Mouse (Mus musculus): ENCODE measurements around the gene Slc16a7.

Slc16a7 gene

DNA sequence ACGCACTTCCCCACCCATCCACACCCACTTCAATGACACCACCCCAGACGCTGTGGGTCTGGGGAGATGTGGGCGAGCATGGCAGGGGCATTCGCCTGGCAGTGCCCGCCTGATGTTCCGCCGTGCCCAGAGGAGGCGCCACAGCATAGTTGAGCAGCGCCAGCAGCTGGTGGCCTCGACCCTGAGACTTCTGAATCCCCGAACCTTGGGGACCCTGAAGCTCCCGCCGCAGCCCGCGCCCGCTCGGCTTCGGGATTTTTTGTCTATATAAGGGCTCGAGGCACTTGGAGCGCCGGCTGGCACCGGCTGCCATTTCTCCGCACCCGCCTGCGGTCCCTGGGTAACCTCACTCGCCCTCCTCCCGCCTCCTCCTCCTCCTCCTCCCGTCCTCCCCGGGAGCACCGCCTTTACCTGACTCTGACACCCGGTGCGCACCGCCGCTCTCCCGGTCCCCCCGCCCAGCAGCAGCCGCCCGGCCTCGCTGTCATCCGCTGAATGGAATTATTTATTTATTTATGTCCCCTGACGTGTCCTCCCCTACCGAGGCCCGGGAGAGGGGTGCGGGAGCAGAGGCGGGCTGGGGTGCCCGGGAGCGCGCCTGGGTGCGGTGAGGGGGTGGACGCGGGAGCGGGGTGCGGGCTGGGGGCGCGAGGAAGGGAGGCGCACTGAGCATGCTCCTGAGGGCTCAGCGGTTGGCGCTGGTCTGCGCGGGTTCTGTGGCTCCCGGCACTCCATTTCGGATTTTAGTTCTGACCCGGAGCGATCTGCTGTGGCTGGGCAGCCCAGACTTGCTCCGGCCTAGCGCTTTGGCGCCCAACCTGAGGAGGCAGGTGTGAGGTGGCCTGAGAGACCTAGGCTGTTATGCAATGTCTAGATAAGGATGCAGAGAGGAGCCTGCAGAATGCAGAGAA is at the start of gene Slc16a7:
Slc16a7 (minus strand) TSS at position 590 of the 911 bp plus-strand sequence.
- DNase-seq (ENCODE audit: low spot score), result peak; percentile 34

DNA sequence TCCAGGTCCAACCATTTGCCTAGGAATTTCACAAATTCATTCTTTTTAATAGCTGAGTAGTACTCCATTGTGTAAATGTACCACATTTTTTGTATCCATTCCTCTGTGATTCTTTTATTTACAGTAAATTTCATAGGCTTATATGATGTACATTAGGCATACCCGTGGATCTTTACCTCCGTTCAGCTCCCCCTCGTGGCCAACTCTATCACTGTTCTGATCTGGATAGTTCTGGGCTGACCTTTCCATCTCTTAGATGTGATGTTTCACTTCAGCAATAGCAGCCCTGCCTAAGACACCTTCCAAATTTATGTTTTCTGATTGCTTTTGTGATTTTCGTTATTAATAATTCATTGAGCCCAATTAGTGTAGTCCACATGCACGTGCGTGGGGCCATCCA is 29.5 kb upstream of the Slc16a7 start:
- DNase-seq (ENCODE audit: low spot score), result no peak

DNA sequence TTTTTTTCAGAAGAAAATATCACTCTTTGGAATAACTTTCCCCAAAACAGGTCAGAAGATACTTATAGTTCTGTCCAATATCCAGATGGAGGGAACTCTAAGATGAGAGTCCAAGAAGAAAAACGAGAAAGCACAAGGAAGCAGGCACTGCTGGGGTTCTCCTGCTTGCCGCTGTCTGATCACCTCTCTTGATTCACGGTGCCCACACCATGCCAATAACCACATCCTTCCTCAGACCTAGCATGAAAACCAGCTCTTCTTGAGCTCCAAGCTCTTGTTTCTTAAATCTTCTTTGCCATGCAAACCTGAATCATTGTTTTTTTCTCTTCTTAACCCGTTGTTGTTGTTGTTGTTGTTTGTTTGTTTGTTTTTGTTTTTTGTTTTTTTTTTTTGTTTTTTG is 10.5 kb upstream of the Slc16a7 start:
- DNase-seq (ENCODE audit: low spot score), result no peak

DNA sequence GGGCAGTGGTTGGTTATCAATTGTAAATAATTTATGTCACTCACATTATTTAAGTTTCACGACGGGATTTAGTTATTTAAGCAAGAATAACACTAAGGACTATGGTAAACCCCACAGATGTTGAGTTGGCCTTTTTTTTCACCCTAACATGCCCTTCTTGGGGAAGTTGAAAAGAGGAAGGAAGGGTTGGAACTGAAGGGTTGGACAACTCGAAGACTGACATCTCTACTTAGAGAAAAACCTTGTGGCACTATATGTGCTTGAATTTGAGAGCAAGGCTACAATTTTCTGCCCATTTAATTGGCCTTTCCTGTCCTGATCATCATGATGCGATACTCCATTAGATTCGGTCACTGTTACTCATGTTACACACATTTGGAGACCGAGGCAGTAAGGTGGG is 746 bp upstream of the Slc16a7 start:
- DNase-seq (ENCODE audit: low spot score), result no peak

DNA sequence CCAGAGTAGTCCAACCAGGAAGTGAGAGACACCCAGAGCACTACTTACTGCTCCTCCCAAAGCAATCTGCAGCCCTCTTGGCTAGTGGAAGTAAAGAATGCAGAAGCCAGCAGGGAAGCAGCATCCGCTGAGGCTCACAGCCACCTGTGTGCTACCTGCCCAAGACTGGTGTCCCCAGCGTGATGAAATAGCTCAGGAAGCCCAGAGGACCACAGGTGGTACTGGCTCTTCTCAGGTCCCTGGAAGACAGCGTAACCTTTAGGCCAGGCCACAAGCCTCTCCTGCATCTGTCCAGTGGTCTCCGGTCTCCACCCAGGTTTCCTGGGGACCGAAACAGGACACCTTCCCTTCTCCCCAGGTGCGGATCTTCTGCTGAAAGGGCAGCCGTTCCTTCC is 787 bp downstream of the Slc16a7 start:
- peak; percentile 1 for DNase-seq (ENCODE audit: low spot score)

DNA sequence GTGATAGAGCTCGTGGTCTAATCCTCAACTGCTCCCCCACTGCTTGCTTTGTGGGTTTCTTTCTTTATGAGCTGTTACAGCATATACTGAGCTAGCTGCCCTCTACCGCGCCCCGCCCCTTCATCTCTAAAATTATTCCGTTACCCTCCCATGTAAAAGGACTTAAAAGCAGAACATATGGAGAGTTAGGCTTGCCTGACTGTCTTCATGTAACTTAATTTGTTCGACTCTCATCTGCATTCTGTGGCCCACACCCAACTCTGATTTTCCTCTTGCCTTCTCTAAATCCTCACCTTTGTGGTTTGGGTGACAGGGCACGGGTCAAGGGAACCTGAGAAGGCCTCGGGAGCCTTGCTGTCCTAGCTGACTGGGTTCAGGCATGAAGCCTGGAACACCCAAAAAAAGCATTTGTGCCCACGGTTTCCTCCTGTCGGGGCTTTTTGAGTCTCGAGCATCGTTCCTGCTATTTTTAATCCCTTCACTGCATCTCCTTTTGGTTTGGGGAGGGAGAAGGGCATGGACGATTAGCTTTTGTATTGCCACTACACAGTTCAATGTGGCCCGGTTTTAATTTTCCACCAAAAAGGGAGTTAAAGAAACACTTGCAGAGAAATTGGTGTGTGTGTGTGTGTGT is 1.4 kb downstream of the Slc16a7 start:
- no peak for DNase-seq (ENCODE audit: low spot score)

DNA sequence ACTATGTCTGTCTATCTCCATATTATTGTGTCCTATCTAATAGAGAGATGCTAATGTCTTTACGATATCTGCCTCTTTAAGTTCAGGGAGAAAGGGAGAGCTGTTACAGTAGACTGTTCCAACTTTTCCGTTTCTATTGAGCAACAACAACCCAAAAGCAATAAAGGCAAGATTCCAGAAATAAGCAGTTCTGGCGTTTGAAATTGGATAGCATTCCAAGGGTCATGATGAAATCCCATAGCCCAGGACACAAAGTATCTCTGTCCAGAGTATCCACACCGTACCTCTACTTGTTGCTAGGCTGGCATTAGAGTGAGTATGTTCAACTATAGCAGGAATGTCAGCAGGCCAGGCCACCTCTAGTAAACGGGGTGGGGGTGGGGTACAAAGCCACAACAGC is 13.7 kb downstream of the Slc16a7 start:
- DNase-seq (ENCODE audit: low spot score), result no peak

DNA sequence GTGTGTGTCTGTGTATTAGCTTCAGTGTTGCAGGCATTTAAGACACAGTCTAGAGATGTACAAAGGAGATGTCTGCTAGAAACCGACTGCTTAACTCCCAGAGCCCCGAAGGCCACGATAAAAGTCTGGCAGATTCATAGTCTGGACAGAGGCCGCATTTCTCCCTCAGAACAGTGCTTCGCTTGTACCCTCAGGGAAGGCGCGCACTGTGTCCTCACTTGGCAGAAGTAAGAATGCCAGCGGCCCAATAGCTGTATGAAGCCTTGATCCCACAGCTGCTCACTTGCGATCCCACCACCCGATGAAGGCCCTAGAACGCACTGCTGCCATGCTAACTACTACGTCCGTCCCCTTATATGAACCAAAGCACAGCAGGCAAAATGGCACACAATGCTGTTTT is 16.6 kb downstream of the Slc16a7 start:
- no peak for DNase-seq (ENCODE audit: low spot score)

DNA sequence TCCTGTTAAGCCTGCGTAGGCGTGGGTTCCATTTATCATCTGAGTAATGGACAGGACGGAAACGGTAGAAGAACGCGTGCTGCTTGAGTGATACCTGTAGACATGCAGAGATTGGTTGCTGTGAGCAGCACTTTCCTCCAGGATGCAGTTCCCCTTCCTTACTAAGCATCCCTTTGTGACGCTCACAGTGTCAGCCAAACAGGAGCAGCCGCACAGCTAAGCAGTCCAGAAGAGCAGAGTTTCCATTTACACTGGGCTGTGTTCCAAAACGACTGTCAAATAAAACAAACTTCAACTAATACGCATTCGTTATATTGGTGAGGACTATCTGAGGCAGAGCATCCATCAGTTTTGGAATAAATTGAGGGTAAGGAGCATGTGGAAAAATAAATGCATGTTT is 17.8 kb downstream of the Slc16a7 start:
- no peak for DNase-seq (ENCODE audit: low spot score)

DNA sequence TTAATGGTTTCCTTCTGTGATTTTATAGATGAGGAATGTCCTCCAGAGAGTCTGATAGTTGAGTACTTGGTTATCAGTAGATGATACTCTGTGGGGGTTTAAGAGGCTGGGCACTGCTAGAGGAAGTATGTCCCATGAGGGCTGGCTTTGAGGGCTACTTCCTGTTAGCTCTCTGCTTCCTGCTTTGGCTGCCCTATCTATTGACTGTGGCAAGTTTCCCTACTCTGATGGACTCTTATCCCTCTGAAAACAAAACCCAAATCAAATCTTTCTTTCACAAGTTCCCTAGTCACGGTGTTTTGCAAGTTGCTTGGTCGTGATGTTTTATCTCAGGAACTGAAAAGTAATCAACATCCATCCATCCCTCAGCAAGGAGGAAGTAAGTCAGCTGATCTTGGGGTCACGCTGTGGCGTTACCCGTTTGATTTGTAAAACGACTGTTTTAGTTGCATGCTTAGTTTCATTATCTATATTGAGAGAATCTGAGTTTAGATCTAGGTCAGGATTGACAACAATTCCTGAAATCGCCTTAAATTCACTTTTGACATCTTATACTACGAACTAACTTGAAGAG is 19.1 kb downstream of the Slc16a7 start:
- peak; percentile 6 for DNase-seq (ENCODE audit: low spot score)

DNA sequence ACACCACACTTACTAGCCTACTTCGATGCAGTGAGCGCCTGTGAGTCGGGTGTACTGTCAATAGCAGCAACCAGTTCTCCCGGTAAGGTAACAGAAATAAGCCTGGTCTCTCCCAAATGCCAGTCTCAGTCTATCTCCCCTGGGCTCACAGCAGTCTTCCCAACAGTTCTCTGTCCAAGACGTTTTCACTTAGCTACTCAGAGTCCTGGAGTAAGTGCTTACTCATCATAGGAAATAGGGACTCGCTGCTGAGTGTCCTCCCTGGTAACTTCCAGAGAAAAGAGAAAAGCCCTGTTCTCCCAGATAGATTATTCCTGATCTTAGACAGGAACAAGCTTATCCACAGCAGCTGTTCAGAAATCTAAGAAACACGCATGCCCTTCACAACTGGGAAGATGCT is 30.8 kb downstream of the Slc16a7 start:
- no peak for DNase-seq (ENCODE audit: low spot score)

DNA sequence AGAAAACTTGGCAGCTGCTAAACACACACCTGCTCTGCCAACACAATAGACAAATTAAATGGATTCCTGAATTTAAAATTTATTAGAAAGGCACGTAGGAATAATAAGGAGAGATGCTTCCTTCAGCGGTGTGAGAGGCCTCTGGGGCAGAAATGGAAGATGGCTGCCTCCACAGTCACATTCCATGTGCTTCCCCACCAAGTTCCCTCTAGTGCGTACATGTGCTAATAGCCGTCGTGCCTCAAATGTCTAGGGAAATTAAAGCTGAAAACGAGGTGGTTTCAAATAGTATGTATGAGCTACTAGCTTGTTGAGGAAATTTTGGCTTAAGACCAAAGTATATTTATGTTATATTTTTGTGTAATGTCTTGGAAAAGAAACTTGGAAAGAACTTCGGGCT is 36.5 kb downstream of the Slc16a7 start:
- DNase-seq (ENCODE audit: low spot score), result no peak

DNA sequence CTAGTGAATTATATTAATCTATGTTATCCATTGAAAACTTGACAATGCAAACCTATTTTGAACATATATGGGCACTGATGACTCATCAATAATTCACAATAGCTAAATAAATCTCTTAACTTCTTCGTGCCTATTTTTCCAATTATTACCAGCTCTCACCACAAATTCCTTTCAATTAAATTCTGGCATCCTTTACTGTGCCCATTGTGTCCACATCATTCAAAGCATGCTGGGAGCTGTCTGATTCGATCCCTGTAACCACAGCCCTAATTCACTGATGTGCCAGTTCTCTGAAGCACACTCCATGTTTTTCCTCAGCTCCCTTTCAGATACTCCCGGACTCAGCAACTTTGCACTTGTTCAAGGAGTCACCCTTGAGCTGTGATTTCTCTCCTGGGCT is 41.1 kb downstream of the Slc16a7 start:
- no peak for DNase-seq (ENCODE audit: low spot score)

DNA sequence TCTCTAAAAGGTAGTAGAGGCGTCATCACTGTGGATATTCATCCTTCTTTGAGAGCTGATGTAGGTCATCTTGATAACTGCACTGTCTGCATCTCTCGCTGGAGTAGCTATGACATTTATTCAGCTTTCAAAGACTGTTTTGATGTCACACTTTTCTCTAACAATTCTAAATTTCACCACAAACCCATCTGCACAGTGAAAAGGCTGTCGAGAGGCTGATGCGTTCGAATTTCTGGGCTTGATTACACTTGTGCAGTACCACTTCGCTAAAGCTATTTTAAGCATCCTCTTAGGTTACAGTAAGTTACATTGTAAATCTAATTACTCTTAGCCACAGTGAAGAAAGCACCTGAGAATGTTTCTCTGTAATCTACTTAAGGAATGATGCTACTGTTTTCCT is 42.1 kb downstream of the Slc16a7 start:
- no peak for DNase-seq (ENCODE audit: low spot score)

DNA sequence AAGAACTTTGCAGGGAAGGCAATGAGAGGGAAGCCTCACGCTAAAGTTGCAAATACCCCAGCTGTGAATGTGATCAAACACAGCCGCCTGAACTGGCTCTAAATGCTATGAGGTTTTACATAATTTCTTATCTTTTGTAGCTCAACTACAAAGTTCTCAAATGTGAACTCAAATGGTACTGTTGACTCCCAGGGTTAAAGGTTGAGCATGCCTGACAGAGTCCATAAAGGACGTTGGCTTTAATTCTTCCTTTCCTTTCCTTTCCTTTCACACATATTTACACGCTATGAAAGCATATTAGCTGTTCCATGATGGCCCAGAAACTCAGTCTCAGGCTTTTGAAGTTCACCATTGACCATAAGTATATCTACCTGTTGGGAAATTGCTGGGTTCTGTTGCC is 42.9 kb downstream of the Slc16a7 start:
- no peak for DNase-seq (ENCODE audit: low spot score)

DNA sequence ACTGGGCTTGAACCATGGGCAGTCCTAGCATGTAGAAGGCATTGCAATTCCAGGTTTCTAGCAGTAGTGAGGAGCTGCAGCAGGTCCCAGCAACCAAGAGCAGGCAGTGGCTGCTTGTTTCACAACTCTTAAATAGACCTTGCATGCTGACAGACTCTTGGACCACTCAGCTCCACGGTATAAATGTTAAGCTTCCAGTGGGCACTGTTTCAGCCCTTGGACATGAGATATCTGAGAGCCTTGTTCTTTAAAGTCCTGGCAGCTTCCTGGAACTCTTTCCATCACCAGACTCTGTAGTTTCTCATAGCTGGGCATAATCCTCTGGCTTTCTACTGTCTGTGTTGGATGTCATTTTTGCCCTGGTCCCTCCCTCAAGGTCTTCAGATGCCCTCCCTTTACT is 43.7 kb downstream of the Slc16a7 start:
- DNase-seq (ENCODE audit: low spot score), result no peak

DNA sequence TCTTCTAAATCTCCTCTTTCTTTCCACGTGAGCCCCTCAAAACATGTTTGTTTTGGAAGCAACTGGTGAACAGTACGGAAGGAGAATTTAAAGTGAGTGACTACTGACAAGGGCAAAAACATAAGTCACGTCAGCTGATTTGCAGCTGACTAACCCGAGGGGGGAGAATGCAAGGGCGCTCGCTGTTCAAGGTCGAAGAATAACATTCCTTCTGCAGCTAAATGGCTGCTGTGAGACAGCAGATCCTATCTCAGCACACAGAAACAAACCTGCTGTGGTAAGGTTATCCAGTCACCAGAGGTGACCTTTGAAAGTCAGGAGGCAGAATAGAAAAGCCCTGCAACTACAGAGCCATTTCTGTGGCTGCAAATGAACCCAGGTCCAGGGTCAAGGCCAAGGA is 47.1 kb downstream of the Slc16a7 start:
- no peak for DNase-seq (ENCODE audit: low spot score)

DNA sequence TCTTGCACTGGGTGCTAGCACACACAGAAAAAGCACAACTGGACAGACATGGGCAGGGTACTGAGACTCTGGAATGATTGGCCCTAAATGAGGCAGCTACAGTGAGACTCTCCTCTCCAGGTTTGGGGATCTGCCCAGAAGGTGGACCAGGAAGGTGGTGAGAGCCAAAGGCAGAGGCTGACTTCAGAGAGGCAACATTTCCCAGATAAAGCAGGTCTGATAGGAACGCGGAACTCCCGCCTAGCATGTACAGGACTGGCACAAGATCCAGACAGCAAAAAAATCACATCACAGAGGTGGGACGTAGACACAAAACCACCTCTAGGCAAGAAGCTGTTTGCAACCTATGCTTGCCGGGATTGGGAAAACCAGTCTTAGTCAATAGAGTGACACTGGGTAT is 55.5 kb downstream of the Slc16a7 start:
- DNase-seq (ENCODE audit: low spot score), result no peak

DNA sequence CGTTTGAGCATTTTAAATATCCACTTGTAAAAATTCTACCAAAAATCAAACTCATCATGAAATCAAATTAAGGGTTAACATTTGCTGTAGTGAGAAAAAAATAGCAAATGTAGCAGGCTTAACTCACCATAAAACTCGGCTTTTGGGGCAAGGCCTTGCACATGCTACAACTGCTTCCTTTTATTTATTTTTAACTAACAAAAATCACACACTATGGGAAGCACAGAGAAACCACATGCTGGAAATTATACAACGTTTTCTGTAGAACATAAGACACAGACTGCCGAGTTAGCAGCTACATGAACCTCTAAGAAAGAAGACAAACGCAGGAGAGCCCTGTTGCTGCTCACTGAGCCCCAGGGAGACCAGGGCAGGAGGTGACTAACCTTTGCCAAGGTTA is 57.9 kb downstream of the Slc16a7 start:
- DNase-seq (ENCODE audit: low spot score), result no peak

DNA sequence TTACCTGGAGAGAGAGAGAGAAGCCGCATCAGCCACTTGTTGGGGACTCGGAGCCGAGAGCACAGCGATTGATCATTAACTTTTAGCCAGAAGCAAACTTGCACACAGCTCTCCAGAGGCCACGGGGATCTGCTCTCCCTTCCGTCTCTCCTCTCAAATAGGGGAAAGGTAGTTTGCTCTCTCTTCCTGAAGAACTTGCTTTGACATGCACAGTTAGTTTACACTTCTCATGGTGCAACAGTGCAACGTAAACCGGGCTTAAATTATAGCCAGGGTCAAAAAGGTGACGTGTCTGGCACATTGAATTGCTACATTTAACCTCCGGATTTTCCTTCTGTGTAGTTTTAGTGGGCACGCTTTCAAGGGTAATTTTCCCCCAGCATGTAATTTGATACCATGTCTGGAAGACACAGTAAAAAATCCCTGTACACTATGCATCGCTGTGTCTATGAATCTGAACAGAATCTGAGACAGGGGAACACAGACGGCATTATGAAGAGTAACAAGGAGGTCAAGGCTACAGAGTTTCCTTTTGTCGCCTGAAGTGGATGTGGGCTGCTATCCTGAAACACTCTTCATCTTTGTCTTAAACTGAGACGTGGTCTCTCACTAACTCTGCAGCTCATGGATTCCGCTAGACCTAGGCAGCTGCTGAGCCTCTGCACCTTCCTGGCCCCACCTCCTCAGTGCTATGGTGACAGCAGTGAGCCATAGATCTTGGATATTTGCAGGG is 60.8 kb downstream of the Slc16a7 start:
- no peak for DNase-seq (ENCODE audit: low spot score)

DNA sequence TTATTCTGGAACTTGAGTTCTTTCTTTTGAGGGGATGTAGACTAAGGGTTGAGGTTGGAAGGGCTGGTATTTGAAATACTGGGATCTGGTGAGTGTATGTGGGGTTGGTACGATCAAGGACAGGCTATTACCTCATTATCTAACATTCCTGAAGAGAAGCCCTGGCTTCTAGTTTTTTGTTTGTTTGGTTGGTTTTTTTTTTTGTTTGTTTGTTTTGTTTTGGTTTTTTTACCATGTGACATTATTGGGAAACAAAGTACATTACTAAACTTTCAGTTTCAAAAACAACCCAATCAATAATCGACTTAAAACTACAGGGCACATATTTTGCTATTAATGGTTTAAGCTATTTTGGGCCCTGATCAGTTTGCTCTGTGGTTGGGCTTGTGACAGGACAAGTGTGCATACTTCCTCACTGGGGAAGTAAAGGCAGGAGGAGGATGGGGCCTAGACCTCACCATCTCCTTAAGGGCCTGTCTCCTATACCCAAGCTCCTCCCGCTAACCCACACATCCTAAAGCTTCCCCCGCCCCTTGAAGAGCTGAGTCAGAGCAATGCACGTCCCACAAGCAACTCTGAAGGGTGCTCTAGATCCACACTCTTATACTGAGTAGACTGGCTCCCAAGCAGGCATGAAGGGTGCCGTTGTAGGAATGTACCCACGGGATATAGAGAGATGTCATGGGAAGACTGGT is 64.2 kb downstream of the Slc16a7 start:
- no peak for DNase-seq (ENCODE audit: low spot score)

Data from T-cell, adult 2 months (primary cell).